Mouse (Mus musculus) G1E (cell line): ENCODE data around the gene Naa40. TPM values are rescaled to one million over a fixed set of nuclear protein-coding genes. Genes with fewer than 3 reads are reported as not detected.

ENCODE experiments used
- ATAC-seq: 2 replicates; pipeline ENCODE4 v1.8.0; 2016; ENCODE audit warnings: mild to moderate bottlenecking; ENCODE audit not compliant: insufficient number of reproducible peaks, poor library complexity, low FRiP score, severe bottlenecking; ENCODE audit errors: extremely low read depth
- DNase-seq: peaks from one replicate; pipeline ENCODE4 v3.0.0; 2012; ENCODE audit warnings: low spot score
- H3K27me3 ChIP-seq: 2 replicates; pipeline ENCODE4 v1.6.1; 2012; ENCODE audit warnings: mild to moderate bottlenecking, low read length, inconsistent platforms; ENCODE audit not compliant: insufficient read depth
- H3K36me3 ChIP-seq: replicated peaks from 2 replicates; pipeline ENCODE3; 2012; ENCODE audit warnings: mild to moderate bottlenecking, inconsistent platforms
- H3K4me1 ChIP-seq: 2 replicates; pipeline ENCODE4 v1.6.1; 2012; ENCODE audit warnings: low read depth, low read length, inconsistent platforms, mixed read lengths; ENCODE audit not compliant: insufficient read depth
- H3K4me3 ChIP-seq: 2 replicates; pipeline ENCODE4 v1.5.1; 2012; ENCODE audit warnings: low read depth, mild to moderate bottlenecking, inconsistent platforms, low read length, moderate library complexity, mixed read lengths
- H3K9me3 ChIP-seq: replicated peaks from 2 replicates; pipeline ENCODE4 v1.6.1; 2012; ENCODE audit warnings: inconsistent platforms
- CTCF ChIP-seq: IDR thresholded peaks from 2 replicates; pipeline ENCODE4 v1.5.1; 2012; ENCODE audit warnings: low read depth, low read length, inconsistent platforms, mixed read lengths
- GATA1 ChIP-seq: IDR thresholded peaks from 2 replicates; pipeline ENCODE4 v1.6.1; 2012; ENCODE audit warnings: borderline replicate concordance, low read length, inconsistent platforms, mixed read lengths
- GATA2 ChIP-seq: IDR thresholded peaks from 2 replicates; pipeline ENCODE4 v1.6.1; 2012; ENCODE audit warnings: low read depth, low read length, inconsistent platforms, borderline replicate concordance
- POLR2AphosphoS5 ChIP-seq: IDR thresholded peaks from 2 replicates; pipeline ENCODE4 v1.6.1; 2012; ENCODE audit warnings: low read depth, low read length, inconsistent platforms; ENCODE audit not compliant: insufficient replicate concordance
- TAL1 ChIP-seq: conservative IDR thresholded peaks from 2 replicates; pipeline ENCODE4 v1.6.1; 2012; ENCODE audit warnings: low read depth, low read length, inconsistent platforms, mixed read lengths
- polyA plus RNA-seq: library from polyadenylated mRNA; stranded (reverse); fragments of >175 nt; gene quantifications from 2 replicates; pipeline ENCODE4 v1.2.3, GENCODE M21; 2012
- total RNA-seq, 2 experiments: library from RNA; stranded (forward) in 1 of 2; stranded (reverse) in 1 of 2; fragments of 200-1000 nt in 1 of 2; fragments of >200 nt in 1 of 2; fragmentation: Nextera tagmentation in 1 of 2; gene quantifications; 2 replicates each; pipeline ENCODE4 v1.2.3; 2014 to 2017

Naa40 gene
- total and polyA plus RNA-seq, 3 experiments: 58.8 to 67.7 (median 60.7) TPM

- ATAC-seq (no peak), DNase-seq (no peak)
- TF ChIP-seq GATA1: no peak
- TF ChIP-seq GATA2: no peak
- peaks cover 44% of the 10 kb centered on the region for H3K27me3 ChIP-seq
- peaks cover 3% of the 10 kb centered on the region; the same call in 1 of the 2 replicates for H3K4me1 ChIP-seq
- H3K9me3 ChIP-seq: peaks cover 7% of the 10 kb centered on the region; the same call in 1 of the 2 replicates
- no peak overlapping the region for H3K4me3 ChIP-seq
- H3K36me3 ChIP-seq: no peaks in the 10 kb centered on the region
These were observed 16.9 kb upstream of the Naa40 start for GRCm38 (mm10) chr19:7257881-7258280.

GRCm38 (mm10) chr19:7246021-7246420 lies 5.0 kb upstream of the Naa40 start:
- Histone ChIP-seq H3K9me3 (no peaks in the 10 kb centered on the region), H3K4me1 (peaks cover 9% of the 10 kb centered on the region), H3K27me3 (peaks cover 28% of the 10 kb centered on the region), H3K36me3 (no peaks in the 10 kb centered on the region), H3K4me3 (no peak overlapping the region)
- no peak for ATAC-seq
- no peak for DNase-seq
- TF ChIP-seq GATA1 (no peak), TAL1 (no peak)

- H3K4me1 ChIP-seq: peaks cover 46% of the 10 kb centered on the region
- ATAC-seq (no peak), DNase-seq (no peak)
- H3K4me3 ChIP-seq: peak overlapping the region; percentile 86
- TF ChIP-seq CTCF (no peak), GATA1 (no peak), TAL1 (no peak), GATA2 (no peak), POLR2AphosphoS5 (no peak)
- H3K9me3 ChIP-seq: no peaks in the 10 kb centered on the region
- peaks cover 21% of the 10 kb centered on the region for H3K27me3 ChIP-seq
- peaks cover 39% of the 10 kb centered on the region for H3K36me3 ChIP-seq
These were observed 692 bp downstream of the Naa40 start for GRCm38 (mm10) chr19:7240291-7240690.

GRCm38 (mm10) chr19:7239574-7239973 lies 1.4 kb downstream of the Naa40 start:
- ATAC-seq (no peak), DNase-seq (no peak)
- Histone ChIP-seq H3K4me3 (peak overlapping the region; percentile 86), H3K27me3 (peaks cover 18% of the 10 kb centered on the region), H3K9me3 (no peaks in the 10 kb centered on the region), H3K4me1 (peaks cover 49% of the 10 kb centered on the region), H3K36me3 (peaks cover 45% of the 10 kb centered on the region)
- TF ChIP-seq TAL1 (no peak), GATA2 (no peak), POLR2AphosphoS5 (no peak), GATA1 (no peak), CTCF (no peak)

GRCm38 (mm10) chr19:7236742-7237141 lies 4.2 kb downstream of the Naa40 start:
- Histone ChIP-seq H3K4me3 (no peak overlapping the region), H3K27me3 (no peaks in the 10 kb centered on the region), H3K9me3 (no peaks in the 10 kb centered on the region), H3K36me3 (peaks cover 71% of the 10 kb centered on the region), H3K4me1 (peaks cover 49% of the 10 kb centered on the region)
- TF ChIP-seq TAL1: no peak
- no peak for TF ChIP-seq POLR2AphosphoS5
- TF ChIP-seq CTCF: no peak
- TF ChIP-seq GATA1: no peak
- no peak for TF ChIP-seq GATA2
- ATAC-seq (no peak), DNase-seq (no peak)

- ATAC-seq: no peak
- no peaks in the 10 kb centered on the region for H3K27me3 ChIP-seq
- H3K36me3 ChIP-seq: peaks cover 78% of the 10 kb centered on the region
- TF ChIP-seq CTCF: no peak
- no peak for TF ChIP-seq TAL1
- no peak for TF ChIP-seq GATA1
- TF ChIP-seq GATA2: no peak
- no peak for TF ChIP-seq POLR2AphosphoS5
- H3K4me1 ChIP-seq: peaks cover 43% of the 10 kb centered on the region
- no peaks in the 10 kb centered on the region for H3K9me3 ChIP-seq
- DNase-seq: no peak
- H3K4me3 ChIP-seq: no peak overlapping the region
These were observed 5.0 kb downstream of the Naa40 start for GRCm38 (mm10) chr19:7236011-7236410.

- Histone ChIP-seq H3K4me3 (no peak overlapping the region), H3K27me3 (no peaks in the 10 kb centered on the region), H3K9me3 (no peaks in the 10 kb centered on the region), H3K36me3 (peaks cover 84% of the 10 kb centered on the region), H3K4me1 (peaks cover 43% of the 10 kb centered on the region)
- ATAC-seq (no peak), DNase-seq (no peak)
- TF ChIP-seq CTCF: no peak
- TF ChIP-seq TAL1: no peak
- no peak for TF ChIP-seq POLR2AphosphoS5
- TF ChIP-seq GATA2: no peak
These were observed 5.5 kb downstream of the Naa40 start for GRCm38 (mm10) chr19:7235461-7235860.
